Mouse (Mus musculus): Measurements from ENCODE around the gene Rapgef5.
"Not testable (repeated sequence)": the region's sequence is repeated elsewhere in the genome, so short reads cannot be mapped to it uniquely, and the experiment has no call there.

The Rapgef5 gene

DNA sequence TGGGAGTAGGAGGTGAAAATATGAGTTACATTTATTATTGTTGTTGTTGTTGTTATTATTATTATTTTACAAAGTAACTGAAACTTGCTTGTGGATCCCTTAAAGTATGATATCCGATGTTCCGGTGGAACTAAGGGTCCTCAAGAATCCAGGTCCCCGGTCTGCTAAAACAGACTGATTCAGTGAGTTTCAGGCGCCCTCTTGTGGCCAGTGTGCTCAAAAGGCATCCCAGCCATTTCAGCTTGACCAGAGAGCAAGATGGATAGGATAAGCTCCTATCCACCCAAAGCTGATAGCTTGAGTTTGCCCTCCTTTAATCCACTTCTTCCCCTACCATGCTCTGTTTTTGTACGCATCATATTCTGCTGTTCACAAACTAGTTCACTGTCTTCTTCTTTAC, 252.8 kb downstream of the Rapgef5 start:
- peak; percentile 73 for DNase-seq (ENCODE audit: low spot score)

DNA sequence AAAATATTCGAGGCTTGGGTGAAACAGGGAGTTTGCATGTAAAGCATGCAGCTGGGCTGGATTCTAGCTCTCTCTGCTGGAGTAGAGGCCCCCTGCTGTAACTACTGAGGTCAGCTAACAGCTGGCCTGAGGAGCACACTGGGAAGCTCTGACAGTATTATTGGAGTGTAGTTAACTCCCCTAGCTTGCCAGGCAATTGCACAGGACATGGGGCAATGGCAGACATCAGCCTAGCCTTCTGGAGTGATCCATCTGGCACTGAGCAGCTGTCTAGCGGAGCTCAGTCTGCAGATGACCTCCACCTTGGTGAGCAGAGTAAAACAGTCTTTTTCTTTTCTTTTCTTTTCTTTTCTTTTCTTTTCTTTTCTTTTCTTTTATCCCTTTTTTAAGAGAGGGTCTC, 253.9 kb downstream of the Rapgef5 start:
- no peak for DNase-seq (ENCODE audit: low spot score)

DNA sequence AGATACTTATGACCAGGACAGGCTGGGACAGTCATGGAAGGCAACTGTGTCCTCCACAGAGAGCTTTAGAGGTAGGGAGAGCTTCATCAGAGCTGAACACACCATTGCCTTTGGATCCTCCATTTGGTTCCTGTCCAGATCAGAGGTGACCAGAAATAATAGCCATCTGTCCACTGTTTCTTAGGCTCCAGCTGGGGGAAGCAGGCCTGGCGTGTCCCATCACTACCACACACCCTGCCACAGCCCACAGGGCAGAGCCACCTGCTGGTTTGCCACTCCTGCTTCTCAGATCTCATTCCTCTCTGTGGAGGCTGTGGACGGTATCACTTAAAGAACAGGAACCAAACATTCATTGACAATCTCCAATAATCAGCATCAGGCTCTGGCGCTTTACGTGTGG, 254.9 kb downstream of the Rapgef5 start:
- DNase-seq (ENCODE audit: low spot score) = no peak

DNA sequence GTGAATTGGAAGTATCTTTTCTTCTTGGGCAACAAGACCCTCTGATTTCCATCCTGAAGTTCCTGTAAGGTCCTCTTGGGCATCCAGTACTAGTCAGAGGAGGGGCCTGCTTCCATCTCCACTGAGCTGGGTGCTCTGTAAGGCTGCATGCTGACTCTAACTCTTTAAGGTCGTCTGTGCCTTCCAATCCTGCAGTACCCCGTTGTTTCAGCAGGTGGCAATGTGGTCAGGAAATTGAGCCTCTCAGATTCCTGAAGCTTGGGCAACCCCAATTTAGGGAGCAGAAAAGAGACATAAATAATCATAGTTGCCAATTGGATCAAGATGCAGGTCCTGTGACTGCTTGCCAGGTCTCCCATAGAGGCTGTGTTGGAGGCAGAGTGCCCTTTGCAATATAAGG, 256.4 kb downstream of the Rapgef5 start:
- peak; percentile 59 for DNase-seq (ENCODE audit: low spot score)

DNA sequence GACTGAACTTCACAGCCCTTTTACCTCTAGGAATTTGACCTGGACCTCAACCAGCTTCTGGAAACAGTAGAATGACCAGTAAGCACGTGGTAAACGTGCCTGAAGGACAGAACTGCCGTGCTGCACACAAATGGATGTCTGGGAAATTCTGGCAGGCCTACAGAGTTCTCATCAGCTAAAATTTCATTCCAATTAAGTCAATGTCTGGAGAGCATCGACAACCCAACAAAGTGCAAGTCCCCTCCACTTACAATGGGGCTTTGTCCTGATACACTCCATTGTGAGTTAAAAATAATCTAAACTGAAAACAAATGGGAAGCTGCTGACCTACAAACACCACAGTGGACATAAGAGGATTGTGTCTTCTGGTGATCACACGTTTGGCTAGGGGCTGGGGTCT, 260.6 kb downstream of the Rapgef5 start:
- DNase-seq (ENCODE audit: low spot score) = no peak

DNA sequence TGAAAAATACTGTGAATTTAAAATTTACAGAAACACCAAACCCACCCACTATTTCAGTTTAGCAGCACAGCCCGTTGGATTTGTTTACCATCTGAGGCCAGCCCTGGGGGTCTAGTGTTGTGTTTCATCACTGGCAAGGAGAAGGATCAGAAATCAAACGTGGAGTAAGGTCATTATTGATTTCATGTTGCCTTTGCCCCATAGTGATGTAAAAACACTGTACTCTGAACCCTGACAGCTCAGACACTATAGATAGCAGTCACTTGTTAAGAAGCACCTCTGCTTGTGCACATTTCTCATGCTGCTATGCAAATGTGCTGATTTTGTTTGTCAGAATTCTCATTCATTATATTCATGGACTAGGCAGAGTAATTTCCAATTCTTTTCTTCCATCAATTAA, 265.1 kb downstream of the Rapgef5 start:
- no peak for DNase-seq (ENCODE audit: low spot score)

DNA sequence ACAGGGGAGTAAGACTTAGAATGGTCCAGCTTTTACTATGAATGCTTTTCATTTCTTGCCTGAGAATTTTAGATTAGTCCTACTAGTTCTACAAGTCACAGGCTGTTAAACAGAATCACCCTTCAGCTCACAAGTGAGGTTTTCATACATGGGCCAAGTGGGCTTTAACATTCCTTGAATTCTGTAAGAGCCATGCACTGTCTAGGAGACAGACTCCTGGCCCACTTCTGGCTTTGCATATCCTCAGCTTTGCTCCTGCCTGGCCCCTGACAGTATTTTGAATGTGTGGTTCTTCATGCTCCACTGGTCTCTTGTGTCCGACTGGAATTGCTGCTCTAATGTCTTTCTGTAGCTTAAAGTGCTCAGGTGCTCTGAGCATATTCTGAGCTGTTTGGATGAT, 267.1 kb downstream of the Rapgef5 start:
- DNase-seq (ENCODE audit: low spot score) = no peak

DNA sequence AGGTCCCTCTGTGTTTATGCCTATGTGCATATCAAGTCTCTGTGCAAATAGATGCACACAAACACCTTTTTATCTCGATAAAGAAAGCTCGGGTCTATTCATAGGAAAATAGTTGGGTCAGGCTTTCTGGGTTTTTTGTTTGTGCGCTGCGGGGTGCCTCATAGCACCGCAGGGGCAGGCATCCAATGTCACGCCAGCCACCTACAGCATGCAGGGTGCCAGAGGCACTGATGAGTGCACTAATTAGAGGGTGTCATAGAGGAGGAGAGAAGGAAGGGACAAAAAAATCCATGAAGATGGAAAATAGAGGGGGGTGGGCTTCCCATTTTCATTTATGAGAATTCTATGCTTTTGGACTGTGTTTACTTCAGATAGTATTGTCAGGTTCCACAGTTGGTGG, 270.3 kb downstream of the Rapgef5 start:
- no peak for DNase-seq (ENCODE audit: low spot score)

DNA sequence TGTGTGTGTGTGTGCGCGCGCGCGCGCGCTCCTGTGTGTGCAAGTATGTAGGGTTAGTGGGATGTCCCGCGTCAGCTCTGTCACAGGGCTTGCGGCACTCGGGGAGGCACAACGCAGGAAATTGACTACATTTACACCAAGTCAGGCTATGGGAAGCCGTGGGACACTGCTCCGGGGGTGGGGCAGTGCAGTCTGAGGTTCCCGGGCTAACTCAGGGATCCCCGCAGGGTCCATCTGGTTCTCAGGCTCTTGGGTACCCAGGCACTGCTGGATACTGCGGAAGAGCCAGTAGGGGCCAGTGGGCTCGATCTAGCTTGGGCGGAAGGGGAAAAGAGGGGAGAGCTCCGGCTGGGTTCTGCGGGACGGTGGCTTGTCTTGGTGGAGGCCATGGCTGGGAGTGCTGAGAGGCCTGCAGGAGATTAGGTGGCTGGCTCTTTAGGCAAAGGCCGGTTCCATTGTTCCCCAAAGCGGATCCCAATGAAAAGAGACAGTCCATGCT, 272.3 kb downstream of the Rapgef5 start:
- no peak for DNase-seq (ENCODE audit: low spot score)

DNA sequence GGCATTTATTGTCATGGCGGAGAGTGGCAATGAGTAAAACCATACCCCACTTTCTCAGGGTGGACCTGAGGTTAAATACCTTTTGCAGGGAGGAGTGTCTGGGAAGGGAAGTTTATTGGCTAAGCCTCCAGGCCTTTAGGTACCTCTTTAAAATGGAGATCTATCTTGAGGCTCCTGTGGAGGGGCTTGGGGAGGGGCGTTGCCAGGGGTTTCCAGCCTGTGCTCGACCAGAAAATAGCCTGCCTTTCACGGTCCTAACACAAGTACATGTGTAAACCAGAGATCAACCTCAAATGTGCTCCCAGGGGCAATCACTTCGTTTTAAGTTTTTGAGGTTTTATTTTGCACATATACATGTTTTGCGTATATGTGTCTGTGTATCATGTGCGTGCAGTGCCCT, 272.7 kb downstream of the Rapgef5 start:
- DNase-seq (ENCODE audit: low spot score) = no peak

DNA sequence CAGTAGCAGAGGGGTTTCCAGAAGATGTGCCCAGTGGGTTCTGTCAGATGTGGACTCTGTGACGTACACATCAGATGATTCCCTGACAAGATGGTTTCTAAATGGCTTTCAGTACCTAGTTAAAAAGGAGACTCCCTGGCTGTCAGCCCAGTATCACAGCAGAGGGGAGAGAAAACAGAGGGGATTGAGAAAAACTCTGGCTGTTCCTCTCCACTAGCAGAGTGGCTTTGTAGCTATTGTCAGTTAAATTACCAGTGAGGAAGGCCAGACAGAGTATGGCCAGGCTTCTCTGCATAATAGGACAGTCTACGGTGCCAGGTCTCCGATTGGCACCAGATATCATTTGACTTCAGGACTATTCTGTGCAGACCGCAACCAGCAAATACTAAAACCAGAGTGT, 279.0 kb downstream of the Rapgef5 start:
- DNase-seq (ENCODE audit: low spot score) = no peak

DNA sequence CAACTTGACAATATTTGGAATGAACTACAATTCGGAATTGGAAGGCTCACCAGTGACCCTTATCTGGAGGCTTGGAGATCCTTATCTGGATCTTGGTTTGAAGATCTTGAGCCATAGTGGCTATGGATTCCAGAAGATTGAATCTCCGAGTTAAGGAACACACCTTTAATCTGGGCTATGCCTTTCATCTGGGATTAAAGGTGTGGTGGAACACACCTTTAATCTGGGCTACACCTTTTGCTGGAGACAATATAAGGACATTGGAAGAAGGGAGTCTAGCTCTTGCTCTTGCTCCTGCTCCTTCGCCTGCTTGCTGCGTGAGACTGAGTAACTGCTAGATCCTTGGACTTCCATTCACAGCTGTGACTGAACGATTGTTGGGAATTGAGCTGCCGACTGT, 287.7 kb downstream of the Rapgef5 start, which contains the start of gene Cdca7l:
Gene Cdca7l, plus strand, starts transcription at position 301 of the 400 bp plus-strand sequence.
- DNase-seq (ENCODE audit: low spot score) = not testable (repeated sequence)

DNA sequence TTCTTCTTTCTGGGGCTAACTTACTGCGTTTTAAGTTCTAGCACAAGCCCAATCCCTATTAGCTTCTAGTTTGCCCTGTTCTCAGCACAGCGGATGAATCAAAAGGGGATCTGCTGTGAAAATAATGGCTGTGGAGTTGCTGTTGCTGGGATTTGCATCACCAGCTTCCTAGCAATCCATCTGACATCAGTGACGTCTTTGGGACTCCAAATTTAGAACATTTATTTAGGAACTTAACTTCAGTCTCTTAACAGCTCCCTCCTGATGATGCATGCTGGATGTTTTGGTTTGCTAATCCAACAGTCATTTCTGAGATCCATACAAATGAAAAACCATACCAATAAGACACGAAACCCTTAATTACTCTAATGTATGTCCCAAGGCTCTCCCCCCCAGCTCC, 289.3 kb downstream of the Rapgef5 start:
- DNase-seq (ENCODE audit: low spot score) = no peak

DNA sequence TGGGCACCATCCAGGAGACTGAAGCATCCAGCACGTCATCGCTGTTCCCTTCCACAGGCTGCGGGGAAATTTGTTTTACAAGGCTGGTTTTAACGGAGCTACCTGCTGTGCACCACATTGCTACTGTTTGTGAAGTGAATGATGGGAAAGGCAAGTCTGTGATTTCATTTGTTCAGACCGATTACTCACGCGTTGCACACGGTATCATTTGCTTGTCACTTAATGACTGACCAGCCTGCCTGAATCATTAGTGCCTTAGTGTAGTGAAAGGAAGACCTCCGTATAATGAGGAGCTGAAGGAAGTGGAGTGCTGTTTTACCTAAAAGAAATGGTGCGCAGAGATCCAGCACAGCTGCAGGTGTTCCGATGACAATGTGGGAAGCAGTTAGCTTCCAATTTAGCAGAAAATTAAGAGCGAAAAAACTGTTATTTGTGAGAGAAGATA, 289.8 kb downstream of the Rapgef5 start:
- DNase-seq (ENCODE audit: low spot score) = no peak

DNA sequence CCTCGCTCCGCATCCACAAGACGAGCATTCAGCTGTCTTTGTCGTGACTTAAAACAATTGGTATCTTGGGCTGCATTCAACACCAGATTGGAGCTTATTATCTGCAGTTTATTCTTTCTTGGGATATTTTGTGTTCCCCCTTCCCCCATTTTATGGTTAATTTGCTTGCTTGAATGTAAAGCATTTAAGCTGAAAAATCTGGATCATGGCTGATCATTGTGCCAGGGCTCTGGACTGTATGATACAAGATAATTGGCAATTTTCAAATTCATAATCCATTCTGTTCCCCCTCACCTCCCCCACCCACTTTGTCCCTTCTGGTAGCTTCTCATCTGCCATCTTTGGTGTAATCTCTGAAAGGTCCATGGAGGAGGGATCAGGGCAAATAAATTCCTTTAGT, 290.2 kb downstream of the Rapgef5 start:
- DNase-seq (ENCODE audit: low spot score) = no peak

DNA sequence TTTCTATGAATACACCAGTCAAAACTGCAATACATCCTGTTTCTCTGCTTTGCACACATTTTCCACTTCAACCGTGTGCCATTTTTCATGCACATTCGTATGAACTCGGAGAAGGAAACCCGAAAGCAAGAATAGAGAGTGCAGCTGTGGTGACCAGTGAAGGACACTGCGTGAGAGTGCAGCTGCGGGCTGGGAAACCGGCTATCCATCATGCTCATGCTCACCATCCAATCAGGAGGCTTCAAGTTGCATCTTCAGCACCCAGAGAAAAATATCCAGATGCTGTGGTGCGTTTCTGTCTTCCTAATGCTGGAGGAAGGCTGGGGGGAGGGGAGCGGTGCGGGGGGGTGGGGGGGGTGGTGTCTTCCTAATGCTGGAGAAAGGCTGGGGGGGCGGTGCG, 291.4 kb downstream of the Rapgef5 start:
- no peak for DNase-seq (ENCODE audit: low spot score)

DNA sequence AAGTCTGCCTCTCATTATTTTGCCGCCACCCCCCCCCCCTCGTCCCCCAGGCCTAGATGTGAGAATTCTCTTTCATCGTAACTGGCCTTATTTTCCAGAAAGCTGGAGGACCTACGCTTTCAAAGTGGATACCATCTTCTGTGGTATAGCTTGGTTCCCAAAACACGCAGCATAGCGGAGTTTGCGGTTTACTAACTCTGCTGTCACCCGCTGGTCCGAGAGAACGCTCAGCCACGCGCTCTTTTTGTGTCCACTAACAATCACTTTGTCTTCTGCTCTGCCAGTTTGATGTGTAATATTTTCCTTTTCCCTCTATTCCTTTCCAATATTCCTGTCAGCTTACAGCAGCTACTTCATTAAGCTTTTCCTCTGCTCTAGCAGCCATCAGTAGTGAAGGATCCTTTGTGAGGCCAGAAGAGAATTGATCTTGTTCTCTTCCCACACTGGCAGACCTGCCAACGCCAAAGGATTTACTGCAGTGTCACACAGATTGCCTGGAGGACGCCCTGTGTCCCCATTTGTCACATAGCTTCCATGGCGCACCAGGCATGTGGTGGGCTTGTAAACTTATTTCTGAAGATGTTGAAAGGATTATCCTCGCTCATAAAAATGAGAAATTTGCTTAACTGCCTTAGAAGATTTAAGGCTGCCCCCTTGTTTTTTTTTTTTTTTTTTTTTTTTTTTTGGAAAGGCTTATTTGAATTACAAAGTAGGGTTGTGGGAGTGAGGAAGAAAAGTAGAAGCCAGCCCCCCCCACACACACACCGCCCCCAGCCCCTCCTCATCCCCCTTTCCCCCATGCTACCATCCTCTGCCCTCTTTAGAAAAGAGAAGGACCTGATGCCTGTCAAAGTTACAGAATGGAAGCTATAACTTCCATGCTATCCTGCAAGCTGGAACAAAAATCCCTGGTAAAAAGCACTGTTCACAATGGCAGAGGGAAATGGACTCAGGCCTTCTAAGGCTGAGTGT, 292.4 kb downstream of the Rapgef5 start:
- DNase-seq (ENCODE audit: low spot score) = no peak
